16 mouse cellular contexts compared by ENCODE assay signal in genomic region chr6:17072763-17073484, GRCm38 (mm10).
"Had no signal": no experiment of that assay in that cellular context is flagged by ENCODE, and none has a peak within 500 bp of the region (broad histone marks: within the 10 kb centered on the region; RNA-seq: fewer than 3 reads in every experiment).

No protein-coding gene starts in this region.

- H3K27ac ChIP-seq: limb, embryonic 12.5 days; liver, embryonic 13.5 days; lung, embryonic 15.5 days; macrophage; midbrain, embryonic 15.5 days; neural tube, embryonic 13.5 days had no signal

- ATAC-seq: liver, postnatal 0 days; midbrain, embryonic 15.5 days had no signal

- H3K4me1 ChIP-seq: liver, embryonic 13.5 days; midbrain, embryonic 15.5 days had no signal

- H3K36me3 ChIP-seq: liver, embryonic 13.5 days; lung, embryonic 15.5 days; midbrain, embryonic 15.5 days; neural tube, embryonic 13.5 days had no signal

- H3K4me2 ChIP-seq: limb, embryonic 12.5 days; liver, embryonic 13.5 days; lung, embryonic 15.5 days; midbrain, embryonic 11.5 days; midbrain, embryonic 15.5 days; neural tube, embryonic 13.5 days had no signal

- H3K27me3 ChIP-seq: limb, embryonic 12.5 days; liver, embryonic 13.5 days; lung, embryonic 15.5 days; megakaryocyte, embryonic 14.5 days; midbrain, embryonic 15.5 days; neural tube, embryonic 13.5 days had no signal

- DNase-seq: kidney, postnatal 10 days; layer of hippocampus, postnatal 36 days; liver; liver, embryonic 13.5 days; liver, postnatal 0 days; lung, postnatal 14 days; retina, postnatal 1 day; right cerebral cortex, postnatal 4 days; thymus, postnatal 4 days had no signal

- H3K9me3 ChIP-seq: limb, embryonic 12.5 days; liver, embryonic 13.5 days; lung, embryonic 15.5 days; megakaryocyte, embryonic 14.5 days; midbrain, embryonic 15.5 days; neural tube, embryonic 13.5 days had no signal

- H3K9ac ChIP-seq: limb, embryonic 12.5 days; liver, embryonic 13.5 days; liver, postnatal 0 days; lung, embryonic 15.5 days; midbrain, embryonic 15.5 days; neural tube, embryonic 13.5 days had no signal

- H3K4me3 ChIP-seq: limb, embryonic 12.5 days; liver, embryonic 13.5 days; lung, embryonic 15.5 days; megakaryocyte, embryonic 14.5 days; midbrain, embryonic 15.5 days; neural tube, embryonic 13.5 days had no signal
